Mouse (Mus musculus) midbrain, embryonic 10.5 days (tissue): ENCODE results near the gene Wdr45. TPM values are rescaled to one million over a fixed set of nuclear protein-coding genes. Genes with fewer than 3 reads are reported as not detected.

Experiments
- DNase-seq: peaks from one replicate; pipeline ENCODE4 v3.0.0-alpha.2; 2017; ENCODE audit warnings: low spot score
- H3K27ac ChIP-seq: fragments of 300-500 bp; sonication (generic); replicated peaks from 2 replicates; pipeline ENCODE4 v1.5.1; 2016; ENCODE audit warnings: mild to moderate bottlenecking
- H3K27me3 ChIP-seq: fragments of 300-500 bp; sonication (generic); 2 replicates; pipeline ENCODE4 v1.6.1; 2016; ENCODE audit warnings: low read depth, mild to moderate bottlenecking; ENCODE audit not compliant: poor library complexity, severe bottlenecking
- H3K36me3 ChIP-seq: fragments of 300-500 bp; sonication (generic); 2 replicates; pipeline ENCODE4 v1.6.1; 2016; ENCODE audit warnings: mild to moderate bottlenecking, moderate library complexity
- H3K4me1 ChIP-seq: fragments of 300-500 bp; sonication (generic); 2 replicates; pipeline ENCODE4 v1.6.1; 2016
- H3K4me3 ChIP-seq: fragments of 300-500 bp; sonication (generic); 2 replicates; pipeline ENCODE4 v1.5.1; 2016; ENCODE audit warnings: mild to moderate bottlenecking, moderate library complexity
- H3K9me3 ChIP-seq: fragments of 300-500 bp; sonication (generic); replicated peaks from 2 replicates; pipeline ENCODE4 v1.6.1; 2016; ENCODE audit warnings: mild to moderate bottlenecking
- WGBS: fragments of 180-500 bp; shearing (Covaris S2); methylation state at CpG from one replicate; pipeline ENCODE4 v1.1.7; 2016; 5-methylcytosine and 5-hydroxymethylcytosine counted together
- polyA plus RNA-seq: library from polyadenylated mRNA; unstranded; fragments of >200 nt; fragmentation: Nextera tagmentation; extraction: Ambion mirVana; gene quantifications from 2 replicates; pipeline ENCODE4 v1.2.1, GENCODE M21; 2016

The Wdr45 gene
- polyA plus RNA-seq, 1 experiment from 2014 or later, result 16.7 TPM

- WGBS, result 90% methylated on average over 7 of the region's 7 CpGs
Measured at GRCm38 (mm10) chrX:7724135-7724534, 10.0 kb downstream of the Wdr45 start.

GRCm38 (mm10) chrX:7725841-7726240 lies 11.7 kb downstream of the Wdr45 start:
- peaks cover 19% of the 10 kb centered on the region for H3K9me3 ChIP-seq
- H3K36me3 ChIP-seq, result peaks cover 31% of the 10 kb centered on the region
- WGBS, result 85% methylated on average over 12 of the region's 12 CpGs
- DNase-seq, result no peak
- H3K4me3 ChIP-seq, result no peak overlapping the region
- H3K27ac ChIP-seq, result no peak overlapping the region
- no peaks in the 10 kb centered on the region for H3K27me3 ChIP-seq
- peaks cover 17% of the 10 kb centered on the region for H3K4me1 ChIP-seq

More at GRCm38 (mm10) chrX:7724135-7724534, 10.0 kb downstream of the Wdr45 start:
- Histone ChIP-seq H3K27ac (no peak overlapping the region), H3K27me3 (no peaks in the 10 kb centered on the region), H3K36me3 (peaks cover 31% of the 10 kb centered on the region), H3K4me3 (no peak overlapping the region), H3K4me1 (peaks cover 11% of the 10 kb centered on the region), H3K9me3 (peaks cover 19% of the 10 kb centered on the region)
- DNase-seq, result no peak

- Histone ChIP-seq H3K9me3 (peaks cover 19% of the 10 kb centered on the region), H3K27me3 (no peaks in the 10 kb centered on the region), H3K4me3 (no peak overlapping the region), H3K4me1 (peaks cover 17% of the 10 kb centered on the region), H3K36me3 (peaks cover 31% of the 10 kb centered on the region), H3K27ac (no peak overlapping the region)
- WGBS, result 92% methylated on average over 13 of the region's 13 CpGs
- no peak for DNase-seq
Measured at GRCm38 (mm10) chrX:7727176-7727575, 13.0 kb downstream of the Wdr45 start.

- peak; percentile 77 for DNase-seq
- Histone ChIP-seq H3K4me1 (peaks cover 12% of the 10 kb centered on the region), H3K27ac (peak within 1 kb of the TSS; percentile 81), H3K36me3 (peaks cover 31% of the 10 kb centered on the region), H3K9me3 (peaks cover 20% of the 10 kb centered on the region), H3K27me3 (no peaks in the 10 kb centered on the region), H3K4me3 (peak within 1 kb of the TSS; percentile 58)
- WGBS, result 21% methylated on average over 42 of the region's 42 CpGs
Measured at GRCm38 (mm10) chrX:7728215-7728921, 14.2 kb downstream of the Wdr45 start, which contains the start of gene Praf2. Gene Praf2 (plus strand): TSS chrX:7728439.

- 50% methylated on average over 4 of the region's 4 CpGs for WGBS
- H3K4me3 ChIP-seq, result peak overlapping the region; percentile 58
- peaks cover 25% of the 10 kb centered on the region for H3K9me3 ChIP-seq
- DNase-seq, result no peak
- H3K27me3 ChIP-seq, result no peaks in the 10 kb centered on the region
- peaks cover 29% of the 10 kb centered on the region for H3K36me3 ChIP-seq
- peaks cover 16% of the 10 kb centered on the region for H3K4me1 ChIP-seq
- H3K27ac ChIP-seq, result peak overlapping the region; percentile 81
Measured at GRCm38 (mm10) chrX:7728922-7729265, 14.8 kb downstream of the Wdr45 start.

- DNase-seq, result peak; percentile 66
- 31% methylated on average over 26 of the region's 26 CpGs for WGBS
- Histone ChIP-seq H3K27ac (0 out of 2 replicates have a peak overlapping the region, but pooled peaks have one; percentile 17), H3K4me1 (peaks cover 16% of the 10 kb centered on the region), H3K9me3 (peaks cover 6% of the 10 kb centered on the region; the same call in 1 of the 2 replicates), H3K36me3 (peaks cover 23% of the 10 kb centered on the region), H3K4me3 (peak overlapping the region; percentile 29), H3K27me3 (no peaks in the 10 kb centered on the region)
Measured at GRCm38 (mm10) chrX:7733571-7734156, 19.5 kb downstream of the Wdr45 start.

GRCm38 (mm10) chrX:7739336-7740081 lies 25.4 kb downstream of the Wdr45 start:
- Histone ChIP-seq H3K9me3 (peaks cover 6% of the 10 kb centered on the region; the same call in 1 of the 2 replicates), H3K4me1 (no peaks in the 10 kb centered on the region), H3K27me3 (no peaks in the 10 kb centered on the region), H3K4me3 (no peak overlapping the region), H3K27ac (no peak overlapping the region), H3K36me3 (peaks cover 23% of the 10 kb centered on the region)
- DNase-seq, result no peak
- 74% methylated on average over 14 of the region's 14 CpGs for WGBS

- Histone ChIP-seq H3K36me3 (peaks cover 19% of the 10 kb centered on the region; the same call in 1 of the 2 replicates), H3K4me1 (no peaks in the 10 kb centered on the region), H3K4me3 (no peak overlapping the region), H3K9me3 (peaks cover 6% of the 10 kb centered on the region; the same call in 1 of the 2 replicates), H3K27ac (no peak overlapping the region), H3K27me3 (no peaks in the 10 kb centered on the region)
- DNase-seq, result no peak
- WGBS, result 76% methylated on average over 10 of the region's 10 CpGs
Measured at GRCm38 (mm10) chrX:7740082-7740819, 26.1 kb downstream of the Wdr45 start.

GRCm38 (mm10) chrX:7741103-7741502 lies 27.0 kb downstream of the Wdr45 start:
- DNase-seq, result no peak
- Histone ChIP-seq H3K9me3 (peaks cover 6% of the 10 kb centered on the region; the same call in 1 of the 2 replicates), H3K36me3 (peaks cover 15% of the 10 kb centered on the region; the same call in 1 of the 2 replicates), H3K27me3 (no peaks in the 10 kb centered on the region), H3K4me1 (no peaks in the 10 kb centered on the region), H3K4me3 (no peak overlapping the region), H3K27ac (no peak overlapping the region)
- WGBS, result 73% methylated on average over 5 of the region's 5 CpGs

GRCm38 (mm10) chrX:7743470-7743869 lies 29.3 kb downstream of the Wdr45 start:
- no peak overlapping the region for H3K27ac ChIP-seq
- no peaks in the 10 kb centered on the region for H3K36me3 ChIP-seq
- H3K4me1 ChIP-seq, result no peaks in the 10 kb centered on the region
- H3K27me3 ChIP-seq, result no peaks in the 10 kb centered on the region
- H3K9me3 ChIP-seq, result peaks cover 6% of the 10 kb centered on the region; the same call in 1 of the 2 replicates
- no peak overlapping the region for H3K4me3 ChIP-seq
- DNase-seq, result no peak
- 61% methylated on average over 5 of the region's 5 CpGs for WGBS

GRCm38 (mm10) chrX:7744940-7745339 lies 30.8 kb downstream of the Wdr45 start:
- peaks cover 4% of the 10 kb centered on the region; the same call in 1 of the 2 replicates for H3K4me1 ChIP-seq
- DNase-seq, result no peak
- peaks cover 3% of the 10 kb centered on the region; the same call in 1 of the 2 replicates for H3K9me3 ChIP-seq
- H3K36me3 ChIP-seq, result no peaks in the 10 kb centered on the region
- H3K27me3 ChIP-seq, result no peaks in the 10 kb centered on the region
- 61% methylated on average over 1 of the region's 1 CpGs for WGBS
- H3K4me3 ChIP-seq, result no peak overlapping the region
- H3K27ac ChIP-seq, result no peak overlapping the region

GRCm38 (mm10) chrX:7745429-7745828 lies 31.3 kb downstream of the Wdr45 start:
- Histone ChIP-seq H3K27me3 (no peaks in the 10 kb centered on the region), H3K9me3 (peaks cover under 1% of the 10 kb centered on the region; the same call in 1 of the 2 replicates), H3K4me3 (no peak overlapping the region), H3K36me3 (no peaks in the 10 kb centered on the region), H3K4me1 (peaks cover 8% of the 10 kb centered on the region; the same call in 1 of the 2 replicates), H3K27ac (no peak overlapping the region)
- DNase-seq, result no peak
- 95% methylated on average over 8 of the region's 8 CpGs for WGBS
